Mouse (Mus musculus) embryo, embryonic 9.5 days (tissue): ENCODE results near the gene Mylk4.
A peak's percentile ranks its signal among the peaks of the same experiment; 100 is the strongest.

Experiments used
- DNase-seq: peaks from one replicate; pipeline ENCODE4 v3.0.0-alpha.2; 2017; ENCODE audit errors: extremely low spot score

The Mylk4 gene

DNA sequence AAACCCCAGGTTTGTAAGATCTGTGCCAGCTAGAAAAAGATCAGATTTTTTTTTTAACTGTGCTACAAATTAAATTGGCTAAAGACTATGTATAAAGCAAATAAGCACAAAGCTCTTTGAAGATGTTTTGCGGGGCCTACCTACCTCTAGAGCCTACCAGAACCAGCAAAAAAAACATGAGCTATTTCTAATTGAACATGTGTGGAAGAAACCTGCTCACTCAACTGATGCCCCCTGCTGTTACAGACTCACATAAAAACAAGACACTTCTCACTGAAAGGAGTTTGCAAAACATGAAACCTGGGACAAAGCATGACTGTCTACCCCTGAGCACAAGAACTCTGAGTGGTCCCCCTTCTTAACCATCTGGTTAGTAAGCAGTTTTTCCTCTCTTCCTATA is 13.3 kb upstream of the Mylk4 start:
- DNase-seq, result no peak

DNA sequence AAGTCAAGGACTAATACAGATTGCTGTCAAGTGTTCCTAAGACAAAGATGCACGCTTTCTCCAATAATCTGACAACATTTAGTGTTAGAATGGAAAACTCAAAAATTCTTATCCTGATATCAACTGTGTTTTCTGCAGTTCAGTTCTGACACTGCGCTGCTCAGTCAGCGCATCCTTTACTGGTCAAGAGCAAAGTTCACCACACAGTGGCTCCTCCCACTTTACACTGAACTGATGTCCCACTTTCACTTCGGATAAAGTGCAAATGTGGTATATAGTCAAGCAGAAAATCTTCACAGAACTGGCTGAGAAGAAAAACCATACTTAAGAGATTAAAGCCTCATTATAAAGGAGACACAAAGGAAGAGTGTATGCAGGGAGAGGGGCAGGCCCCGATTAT is 11.4 kb upstream of the Mylk4 start:
- no peak for DNase-seq

DNA sequence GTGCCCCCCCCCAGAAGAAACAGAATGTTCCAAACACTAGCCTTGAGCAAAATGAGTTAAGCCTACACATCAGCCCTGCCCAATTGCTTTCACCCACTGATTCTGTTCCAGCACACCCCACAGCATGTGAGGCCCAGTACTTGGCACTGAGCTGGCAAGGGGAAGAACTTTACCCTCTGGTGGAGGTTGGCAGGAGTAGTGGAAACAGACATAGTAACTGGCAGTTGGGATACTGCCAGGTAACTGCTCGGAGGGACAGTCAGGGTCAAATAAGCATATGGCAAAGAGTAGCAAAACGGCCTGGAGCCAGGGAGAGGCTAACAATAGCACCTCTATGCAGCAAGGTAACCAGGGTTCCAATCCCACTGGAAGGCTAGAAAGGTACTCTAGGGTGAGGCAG is 10.9 kb upstream of the Mylk4 start:
- DNase-seq, result no peak

DNA sequence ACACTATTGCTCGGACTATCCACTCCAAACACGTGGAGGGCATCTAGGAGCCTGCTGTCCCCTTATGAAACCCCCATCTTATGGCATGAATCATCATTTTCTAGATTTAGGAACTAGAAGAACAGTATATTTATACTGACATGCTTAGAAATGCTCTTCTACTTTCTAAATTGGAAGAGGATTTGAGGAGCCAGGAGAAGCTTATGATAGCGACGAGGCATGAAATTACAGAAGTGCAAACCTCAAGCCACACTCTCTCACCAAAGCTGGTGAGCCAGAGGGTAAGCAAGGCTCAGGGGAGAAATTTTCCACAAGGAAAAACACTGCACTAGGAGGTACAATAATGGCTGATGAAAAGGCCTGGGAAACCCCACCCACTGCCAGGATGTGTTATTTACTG is 6.0 kb upstream of the Mylk4 start:
- no peak for DNase-seq

DNA sequence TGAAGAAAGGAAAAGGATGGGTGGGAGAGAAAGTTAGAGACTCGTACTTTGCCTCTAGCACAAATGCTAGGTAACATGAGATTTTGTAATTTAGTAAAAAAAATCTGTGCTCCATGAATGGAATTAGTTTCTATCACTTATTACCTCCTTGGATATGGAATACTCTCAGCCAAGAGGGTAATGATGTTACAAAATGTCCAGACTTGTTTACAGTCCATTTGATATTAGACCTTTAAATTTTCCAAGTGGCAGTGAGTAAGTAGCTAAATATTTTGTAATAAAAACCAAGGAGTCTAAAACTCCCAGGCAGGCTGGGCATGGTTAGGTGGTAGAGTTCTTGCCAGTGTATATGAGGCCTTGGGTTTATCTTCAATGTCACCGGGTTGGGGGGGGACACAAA is 3.8 kb upstream of the Mylk4 start:
- no peak for DNase-seq

DNA sequence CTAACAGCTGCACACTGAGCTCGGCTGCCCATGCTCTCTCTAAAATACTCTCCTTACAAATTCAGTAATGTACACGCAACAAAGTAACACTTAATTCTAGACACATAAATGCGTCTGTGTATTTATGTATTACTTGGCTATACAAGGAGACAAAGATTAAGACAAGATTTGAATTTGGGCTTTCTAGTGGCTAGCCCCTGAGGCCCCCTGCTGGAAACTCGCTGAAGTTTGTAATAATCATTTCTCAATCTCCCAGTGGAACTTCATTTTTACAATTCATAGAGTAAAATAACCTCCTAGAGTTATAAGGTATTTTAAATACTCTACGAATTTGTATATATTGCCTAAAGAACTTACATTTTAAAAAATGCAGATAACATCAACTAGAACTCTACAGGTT is 699 bp downstream of the Mylk4 start:
- no peak for DNase-seq

DNA sequence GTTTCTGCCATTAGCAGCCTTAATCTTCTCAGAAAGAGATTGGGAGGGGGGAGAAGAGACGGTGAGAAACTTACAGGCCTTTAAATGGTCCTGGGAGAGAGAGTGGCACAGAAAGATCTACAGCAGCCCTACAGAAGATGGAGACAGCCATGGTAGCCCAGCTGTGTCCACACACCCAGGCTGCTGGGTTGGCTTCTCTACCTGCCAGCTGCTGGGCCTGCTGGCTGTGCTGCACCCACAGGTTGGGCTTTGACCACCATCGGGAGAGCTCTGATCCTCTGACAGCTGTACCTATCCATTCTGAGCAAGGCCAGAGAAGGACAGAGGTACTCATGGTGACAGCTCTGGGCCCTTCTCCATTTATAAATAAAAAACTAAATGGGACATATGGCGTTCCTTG is 4.9 kb downstream of the Mylk4 start:
- DNase-seq, result no peak

DNA sequence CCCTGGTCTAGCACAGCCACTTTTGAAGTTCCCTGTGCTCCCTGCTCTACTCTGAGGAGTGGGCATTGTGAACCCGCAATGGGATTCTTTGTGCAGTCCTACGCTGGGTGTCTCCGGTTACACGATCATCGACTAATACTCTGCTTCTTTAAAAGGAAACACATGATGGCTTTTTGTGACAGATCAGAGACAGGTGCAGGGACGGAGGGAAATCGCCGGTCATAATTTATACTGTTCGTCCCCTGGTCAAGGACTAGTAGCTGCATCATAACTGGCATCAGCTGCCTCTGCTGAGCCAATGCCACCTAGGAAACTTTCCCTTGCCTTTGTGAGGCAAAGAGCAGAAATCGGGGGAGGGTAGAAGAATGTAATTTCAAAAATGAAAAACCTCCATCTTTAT is 7.4 kb downstream of the Mylk4 start:
- DNase-seq, result no peak

DNA sequence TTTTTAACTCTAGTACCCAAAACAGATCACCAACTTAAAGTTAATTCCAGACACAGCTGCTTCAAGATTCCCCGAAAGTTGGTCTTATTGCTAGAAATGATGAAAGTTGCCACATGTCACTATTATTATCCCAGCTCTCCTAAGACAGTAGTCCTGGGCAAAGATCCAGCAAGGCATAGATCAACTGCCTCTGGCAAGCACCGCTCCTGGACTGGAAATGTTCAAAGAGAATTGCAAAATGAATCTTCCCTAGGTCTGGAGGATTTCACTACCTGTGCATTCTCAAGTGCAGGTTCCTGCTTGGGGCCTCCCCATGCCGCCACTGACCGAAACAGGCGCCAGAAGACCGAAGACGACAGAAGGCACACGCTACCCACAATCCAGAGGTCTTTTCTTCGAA is 7.9 kb downstream of the Mylk4 start:
- DNase-seq, result no peak

DNA sequence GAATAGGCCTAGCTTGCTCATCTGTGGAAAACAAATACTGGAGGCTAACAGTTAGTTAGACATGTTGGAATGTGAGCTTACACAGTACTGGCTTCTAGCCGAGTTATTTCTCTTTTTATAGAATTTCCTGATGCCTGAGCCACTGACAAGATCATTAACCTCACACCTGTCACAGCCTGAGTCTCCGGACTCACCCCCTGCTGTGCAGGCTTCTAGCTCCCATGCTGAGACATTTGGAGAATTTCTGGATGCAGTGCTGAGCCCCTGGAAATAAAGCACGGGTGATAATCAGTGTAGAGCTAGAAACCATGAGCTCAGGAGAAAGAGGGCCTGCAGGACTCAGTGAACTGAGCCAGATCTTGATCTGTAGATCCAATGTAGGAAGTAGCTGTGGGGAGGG is 13.8 kb downstream of the Mylk4 start:
- no peak for DNase-seq

DNA sequence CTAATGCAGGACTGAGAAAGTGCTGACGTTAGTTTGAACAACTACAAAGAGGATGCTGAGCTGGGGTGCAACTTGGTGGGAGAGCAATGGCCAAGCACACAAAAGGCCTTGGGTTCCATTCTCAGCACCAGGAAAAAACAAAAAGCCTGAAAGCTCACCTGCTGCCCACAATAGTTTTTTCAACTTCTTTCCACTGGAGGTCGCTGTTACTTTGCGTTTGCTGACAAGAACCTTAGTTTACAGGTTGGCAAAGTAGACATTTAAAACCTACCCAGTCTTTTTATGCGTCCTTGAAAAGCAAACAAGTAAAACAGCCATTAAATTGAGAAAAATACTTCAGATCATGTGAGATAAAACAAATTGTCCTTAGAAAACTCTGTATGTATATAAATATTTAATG is 15.7 kb downstream of the Mylk4 start:
- DNase-seq, result peak; percentile 42

DNA sequence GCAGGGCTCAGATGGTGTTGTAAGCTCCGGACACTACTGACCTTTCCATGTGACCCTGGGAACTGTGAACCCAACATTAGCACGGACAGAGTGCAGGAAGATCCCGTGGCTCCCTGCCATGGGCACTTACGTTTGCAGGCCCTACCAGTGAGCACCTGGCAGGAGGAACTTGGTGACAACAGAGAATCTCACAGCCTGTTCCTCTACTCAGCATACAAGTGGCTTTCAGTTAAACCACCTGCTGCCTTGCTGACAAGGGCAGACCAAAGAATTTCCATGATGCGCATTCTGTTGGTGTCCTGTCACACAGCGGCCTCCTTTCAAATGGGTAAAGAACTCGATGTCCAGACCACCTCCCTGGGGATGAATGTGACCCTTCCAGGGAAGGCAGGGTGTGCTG is 19.3 kb downstream of the Mylk4 start:
- no peak for DNase-seq

DNA sequence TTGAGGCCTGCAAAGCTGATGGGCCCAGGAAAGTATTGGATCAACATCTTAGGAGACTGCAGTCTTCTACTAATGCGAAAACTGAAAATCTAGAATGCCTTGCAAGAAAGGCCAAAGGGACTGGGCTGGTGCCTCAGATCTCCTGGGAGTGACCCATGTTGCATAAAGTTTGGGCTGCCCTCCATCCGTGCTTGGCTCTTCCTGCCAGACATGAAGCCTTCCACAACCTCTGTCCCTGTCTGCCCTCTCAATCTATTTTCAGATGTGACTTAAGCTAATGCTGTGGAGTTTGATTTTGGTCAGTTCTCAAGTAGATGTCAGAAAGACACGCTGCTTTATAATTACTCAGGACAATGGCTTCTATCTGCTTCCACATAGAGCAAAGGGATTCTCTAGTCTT is 20.6 kb downstream of the Mylk4 start:
- no peak for DNase-seq

DNA sequence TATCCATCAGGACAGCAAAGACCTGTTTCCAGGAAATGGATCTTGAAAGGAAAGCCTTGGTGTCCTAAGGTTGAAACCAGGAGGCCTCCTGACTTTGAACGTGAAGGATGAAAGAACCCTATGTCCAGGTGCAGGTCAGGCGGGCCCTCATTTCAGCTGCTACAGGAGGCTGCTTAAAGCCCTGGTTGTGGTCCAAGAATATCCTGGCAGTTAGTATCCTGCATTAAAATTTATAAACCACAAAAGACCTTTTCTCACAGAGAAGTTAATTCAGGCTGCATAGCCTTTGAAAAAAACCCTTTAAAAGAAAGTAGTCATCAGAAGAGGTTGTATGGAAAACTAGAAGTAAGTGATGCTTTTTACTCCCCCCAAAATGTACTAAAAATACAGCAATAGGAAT is 23.0 kb downstream of the Mylk4 start:
- DNase-seq, result no peak

DNA sequence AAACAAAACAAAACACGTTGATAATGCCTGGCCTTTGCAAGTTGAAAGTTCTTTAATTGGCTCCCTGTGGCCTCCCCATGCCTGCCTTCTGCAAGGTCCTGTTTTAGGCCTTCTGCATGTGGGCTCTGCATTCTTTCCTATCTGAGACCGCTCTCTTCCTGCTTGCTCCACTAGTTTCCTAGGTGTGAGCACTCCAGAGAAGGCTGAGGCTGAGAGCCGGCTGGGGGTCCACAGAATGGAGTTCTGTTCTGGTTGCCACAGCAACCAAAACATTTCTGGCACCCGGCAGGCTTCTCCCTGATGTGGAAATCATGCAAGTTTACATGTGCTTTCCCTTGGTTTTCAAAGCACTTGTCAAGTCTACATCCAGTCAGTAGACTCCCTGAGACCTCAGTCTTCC is 24.7 kb downstream of the Mylk4 start:
- no peak for DNase-seq

DNA sequence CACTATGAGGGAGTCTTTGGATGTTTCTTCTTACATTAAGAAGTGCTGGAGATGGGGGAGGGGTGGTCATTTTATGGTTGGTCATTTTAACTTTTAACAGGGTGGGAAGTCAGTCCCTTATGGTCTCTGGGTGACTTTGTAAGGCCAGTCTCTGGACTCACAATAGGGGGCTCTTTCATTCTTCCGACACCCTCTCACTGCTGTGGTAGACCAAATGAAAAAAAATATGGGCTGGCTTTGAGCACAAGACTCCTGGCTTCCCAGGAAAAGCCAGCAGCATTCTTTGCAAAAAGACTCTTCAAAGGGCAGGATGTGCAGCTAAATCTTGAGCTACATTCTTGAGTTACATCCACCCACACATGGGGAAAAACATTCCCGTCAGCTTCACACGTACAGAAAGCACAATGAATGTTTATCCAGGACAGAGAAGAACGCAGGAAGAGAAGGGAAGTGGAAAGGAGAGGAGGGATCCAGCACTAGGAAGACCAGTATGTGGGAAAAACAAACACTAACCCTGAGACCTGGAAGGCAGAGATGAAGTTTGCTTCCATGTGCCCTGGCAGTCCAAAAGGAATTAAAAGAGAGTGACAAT is 31.6 kb downstream of the Mylk4 start:
- DNase-seq, result peak; percentile 9

DNA sequence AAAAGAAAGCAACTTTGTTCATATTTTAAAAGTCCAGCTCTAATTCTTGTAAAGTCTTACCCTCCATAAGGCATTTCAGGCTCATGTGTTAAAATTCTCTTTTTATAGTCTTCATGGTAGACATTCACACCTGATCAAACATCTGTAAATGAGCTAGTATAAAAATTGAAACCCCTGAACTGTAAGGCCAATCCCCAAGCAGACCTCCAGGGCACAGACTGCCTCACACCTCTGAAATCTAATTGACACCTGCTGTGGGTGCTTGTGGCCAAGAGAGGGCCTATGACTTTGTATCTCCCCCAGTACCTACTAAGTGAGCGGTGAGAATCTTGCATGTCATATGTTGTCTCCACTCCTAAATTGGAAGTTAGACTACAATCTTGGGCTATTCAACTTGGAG is 33.2 kb downstream of the Mylk4 start:
- no peak for DNase-seq

DNA sequence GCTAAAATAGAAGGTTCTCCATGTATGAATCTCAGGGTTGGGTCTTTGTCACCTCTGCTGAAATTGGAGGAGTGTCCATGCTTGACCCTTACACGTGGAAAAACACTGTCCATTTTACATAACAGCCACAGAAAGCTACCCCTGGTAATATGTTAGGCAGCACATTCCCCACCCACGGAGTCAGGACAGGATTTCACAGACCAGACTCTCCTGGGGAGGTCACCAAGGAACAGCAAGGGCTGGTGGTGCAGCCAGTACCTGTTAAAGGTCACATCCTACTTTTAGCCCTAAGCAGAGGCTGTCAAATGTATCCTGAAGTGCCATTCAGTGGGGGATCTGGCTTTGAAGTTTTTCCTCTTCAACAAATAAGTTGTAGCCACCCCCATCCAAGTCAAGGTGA is 35.3 kb downstream of the Mylk4 start:
- no peak for DNase-seq

DNA sequence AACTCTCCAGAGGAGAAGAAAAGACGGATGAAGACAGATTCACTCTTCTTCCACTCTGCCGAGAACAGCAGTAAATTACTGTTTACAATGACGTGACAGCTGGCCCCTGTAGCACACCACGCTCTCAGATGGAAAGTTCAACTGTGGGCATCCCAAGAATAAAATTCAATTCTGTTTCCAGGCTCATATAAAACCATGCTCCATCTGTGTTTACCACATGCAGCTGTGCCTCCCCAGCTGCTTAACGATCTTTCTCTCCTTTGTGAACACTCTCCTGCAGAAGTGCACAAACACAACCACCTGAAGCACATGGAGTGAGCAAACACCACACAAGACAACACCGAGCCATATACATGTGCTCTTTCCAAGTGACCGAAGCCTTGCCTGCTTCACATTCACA is 42.6 kb downstream of the Mylk4 start:
- no peak for DNase-seq

DNA sequence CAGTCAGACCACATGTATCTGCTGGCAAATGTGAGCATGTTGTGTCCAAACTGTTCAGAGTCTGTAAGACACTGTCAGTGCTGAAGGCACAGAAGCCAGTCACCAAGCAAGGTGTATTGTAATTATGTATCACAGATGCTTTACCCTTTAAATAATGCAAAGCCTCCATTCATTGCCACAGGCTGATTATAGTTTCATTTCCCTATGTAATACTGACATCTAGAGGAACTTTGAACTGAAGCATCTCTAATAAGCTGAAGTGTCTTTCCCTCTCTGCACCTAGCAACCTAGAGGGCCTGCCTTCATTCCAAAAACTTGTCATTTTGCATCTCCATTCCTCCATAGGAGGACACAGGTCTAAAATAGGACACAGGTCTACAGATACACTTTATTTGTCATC is 52.5 kb downstream of the Mylk4 start:
- no peak for DNase-seq

DNA sequence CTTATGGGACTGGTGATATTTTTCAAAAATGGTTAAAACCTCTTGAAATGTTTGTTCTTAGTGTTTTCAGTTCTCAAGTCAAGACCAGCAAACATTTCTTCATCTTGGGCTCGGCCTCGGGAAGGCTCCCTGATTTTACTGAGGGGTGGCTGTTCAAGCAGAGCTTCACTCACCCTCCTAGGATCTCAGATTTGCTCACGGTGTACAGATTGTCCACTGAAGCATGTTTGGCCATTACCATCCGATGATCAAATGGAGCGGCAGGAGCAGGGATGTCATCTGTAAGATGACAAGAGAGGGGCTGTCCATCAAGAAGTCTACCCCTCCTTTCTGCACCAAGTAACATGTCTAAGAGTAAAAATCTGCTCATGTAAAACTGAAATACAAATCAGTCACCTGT is 59.1 kb downstream of the Mylk4 start:
- no peak for DNase-seq

DNA sequence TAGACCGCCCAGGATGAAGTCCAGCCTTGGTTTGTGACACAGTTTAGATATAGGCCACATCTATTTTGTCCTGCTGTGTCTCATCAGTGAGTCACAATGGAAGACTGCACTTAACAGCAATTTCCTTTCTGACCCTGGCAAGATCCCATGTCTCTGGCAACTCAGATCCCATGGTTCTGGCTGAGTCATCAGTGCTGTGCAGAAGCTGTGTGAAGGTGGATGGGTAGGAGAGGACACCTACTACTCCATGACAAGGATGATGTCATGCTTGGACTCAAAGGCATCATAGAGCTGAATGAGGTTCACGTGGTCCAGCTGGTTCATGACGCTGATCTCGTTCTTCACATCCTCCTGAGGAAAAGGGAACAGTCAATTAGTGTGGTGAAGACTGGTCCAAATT is 62.0 kb downstream of the Mylk4 start:
- no peak for DNase-seq

DNA sequence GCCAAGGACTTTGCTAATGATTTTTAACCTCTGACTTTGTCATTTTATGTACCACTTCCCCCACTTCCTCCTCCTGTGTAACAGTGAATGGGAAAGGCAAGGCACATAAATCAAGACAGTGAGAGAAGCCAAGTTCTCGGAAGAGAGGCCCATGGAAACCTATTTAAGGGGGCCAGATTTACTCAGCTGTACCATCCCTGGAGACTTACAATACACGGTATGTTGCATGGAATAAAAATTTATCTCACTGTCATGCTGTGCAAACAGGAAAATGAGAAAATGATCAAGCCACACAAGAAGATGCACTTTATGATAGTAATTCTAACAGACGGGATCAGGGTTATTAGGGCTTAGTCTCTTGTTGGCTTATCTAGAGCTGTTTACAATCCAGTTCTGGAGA is 64.5 kb downstream of the Mylk4 start:
- no peak for DNase-seq

DNA sequence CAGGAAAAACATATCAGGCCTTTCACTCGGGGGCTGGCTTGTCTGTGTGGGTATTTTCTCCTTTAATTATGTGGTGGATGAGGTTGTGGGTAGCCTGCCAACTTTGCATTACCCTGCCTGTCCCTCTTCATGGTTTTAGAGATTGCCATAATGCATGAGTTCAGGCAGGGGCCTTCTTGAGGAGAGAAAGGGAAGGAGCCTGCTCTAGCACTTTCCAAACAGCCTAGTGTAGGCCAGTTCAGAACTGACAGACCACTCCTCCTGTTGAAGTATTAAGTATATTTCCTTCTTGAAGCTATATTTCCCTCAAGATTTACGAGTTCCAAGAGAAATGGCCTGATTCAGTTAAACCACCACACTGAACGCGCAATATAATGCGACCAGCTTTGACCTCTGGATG is 66.0 kb downstream of the Mylk4 start:
- no peak for DNase-seq

DNA sequence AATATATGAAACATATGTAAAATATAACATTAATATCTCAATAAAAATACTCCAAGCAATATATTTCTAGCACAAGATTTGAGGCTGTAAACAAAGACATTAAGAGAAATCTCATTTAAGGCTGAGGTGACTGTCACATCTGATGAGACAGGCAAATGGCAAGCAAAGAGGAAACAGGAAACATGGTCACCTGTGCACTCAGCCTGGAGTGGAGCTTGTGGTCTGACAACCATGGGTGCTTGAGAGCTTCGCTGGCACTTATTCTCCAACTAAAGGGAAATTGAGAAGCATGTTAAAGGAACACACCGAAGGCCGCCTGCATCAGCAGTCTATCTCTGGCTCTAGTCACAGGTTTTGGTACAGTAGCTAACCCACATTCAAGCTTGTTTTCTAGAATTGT is 71.2 kb downstream of the Mylk4 start:
- DNase-seq, result no peak
